Mouse (Mus musculus) forebrain, embryonic 16.5 days (tissue): Measurements from ENCODE around the gene Sec22b. TPM values are rescaled to one million over a fixed set of nuclear protein-coding genes. Genes with fewer than 3 reads are reported as not detected.

Source experiments
- ATAC-seq: fragments of 200-750 bp; cut with Nextera tagmentation; 2 replicates; pipeline ENCODE4 v1.8.0; 2017; ENCODE audit warnings: mild to moderate bottlenecking, moderate library complexity
- H3K27ac ChIP-seq: fragments of 300-500 bp; sonication (generic); 2 replicates; pipeline ENCODE4 v1.5.1; 2014; ENCODE audit warnings: low read length, control low read depth
- H3K27me3 ChIP-seq: fragments of 300-500 bp; sonication (generic); replicated peaks from 2 replicates; pipeline ENCODE4 v1.6.1; 2014; ENCODE audit warnings: low read length; ENCODE audit not compliant: control insufficient read depth, insufficient read depth
- H3K36me3 ChIP-seq: fragments of 300-500 bp; sonication (generic); 2 replicates; pipeline ENCODE4 v1.6.1; 2014; ENCODE audit not compliant: control insufficient read depth, insufficient read depth
- H3K4me1 ChIP-seq: fragments of 300-500 bp; sonication (generic); replicated peaks from 2 replicates; pipeline ENCODE4 v1.6.1; 2014; ENCODE audit warnings: low read length; ENCODE audit not compliant: control insufficient read depth, insufficient read depth
- H3K4me2 ChIP-seq: fragments of 300-500 bp; sonication (generic); 2 replicates; pipeline ENCODE4 v1.6.1; 2014; ENCODE audit warnings: mild to moderate bottlenecking, low read length, control low read depth
- H3K4me3 ChIP-seq: fragments of 300-500 bp; sonication (generic); replicated peaks from 2 replicates; pipeline ENCODE4 v1.5.1; 2014; ENCODE audit warnings: mild to moderate bottlenecking, low read length, control low read depth
- H3K9ac ChIP-seq: fragments of 300-500 bp; sonication (generic); replicated peaks from 2 replicates; pipeline ENCODE4 v1.6.1; 2014; ENCODE audit warnings: low read depth, low read length, control low read depth
- H3K9me3 ChIP-seq: fragments of 300-500 bp; sonication (generic); 2 replicates; pipeline ENCODE4 v1.6.1; 2016; ENCODE audit warnings: low read length; ENCODE audit not compliant: control insufficient read depth
- WGBS: fragments of 180-500 bp; shearing (Covaris S2); extraction: QIAGEN DNeasy Blood & Tissue Kit; methylation state at CpG from one replicate; pipeline ENCODE4 v1.1.7; 2014; 5-methylcytosine and 5-hydroxymethylcytosine counted together
- polyA plus RNA-seq: library from polyadenylated mRNA; unstranded; fragments of >200 nt; fragmentation: Nextera tagmentation; extraction: Ambion mirVana; gene quantifications from 2 replicates; pipeline ENCODE4 v1.2.1, GENCODE M21; 2015

Gene Sec22b
- polyA plus RNA-seq, 1 experiment from 2014 or later = 108 TPM

- no peaks in the 10 kb centered on the region for H3K36me3 ChIP-seq
- no peak overlapping the region for H3K27ac ChIP-seq
- H3K9ac ChIP-seq = no peak overlapping the region
- 51% methylated on average over 5 of the region's 5 CpGs for WGBS
- no peaks in the 10 kb centered on the region for H3K27me3 ChIP-seq
- H3K9me3 ChIP-seq = no peaks in the 10 kb centered on the region
- H3K4me3 ChIP-seq = no peak overlapping the region
- no peak overlapping the region for H3K4me2 ChIP-seq
- H3K4me1 ChIP-seq = peaks cover 11% of the 10 kb centered on the region
- no peak for ATAC-seq
These were observed 32.3 kb upstream of the Sec22b start for GRCm38 (mm10) chr3:97868733-97869132.

- Histone ChIP-seq H3K4me3 (no peak overlapping the region), H3K4me2 (no peak overlapping the region), H3K27me3 (no peaks in the 10 kb centered on the region), H3K9me3 (no peaks in the 10 kb centered on the region), H3K36me3 (no peaks in the 10 kb centered on the region), H3K9ac (no peak overlapping the region), H3K4me1 (peaks cover 11% of the 10 kb centered on the region), H3K27ac (no peak overlapping the region)
- WGBS = 80% methylated on average over 4 of the region's 4 CpGs
- ATAC-seq = no peak
These were observed 31.3 kb upstream of the Sec22b start for GRCm38 (mm10) chr3:97869730-97870129.

- no peak overlapping the region for H3K4me2 ChIP-seq
- H3K27ac ChIP-seq = no peak overlapping the region
- H3K4me1 ChIP-seq = no peaks in the 10 kb centered on the region
- ATAC-seq = no peak
- no peak overlapping the region for H3K9ac ChIP-seq
- no peaks in the 10 kb centered on the region for H3K36me3 ChIP-seq
- no peaks in the 10 kb centered on the region for H3K27me3 ChIP-seq
- no peaks in the 10 kb centered on the region for H3K9me3 ChIP-seq
- no peak overlapping the region for H3K4me3 ChIP-seq
- 18% methylated on average over 5 of the region's 5 CpGs for WGBS
These were observed 26.2 kb upstream of the Sec22b start for GRCm38 (mm10) chr3:97874777-97875176.

GRCm38 (mm10) chr3:97876259-97876658 is 24.7 kb upstream of the Sec22b start:
- H3K4me1 ChIP-seq = no peaks in the 10 kb centered on the region
- WGBS = 37% methylated on average over 8 of the region's 8 CpGs
- no peak overlapping the region for H3K27ac ChIP-seq
- H3K9me3 ChIP-seq = no peaks in the 10 kb centered on the region
- peak; percentile 80 for ATAC-seq
- H3K4me3 ChIP-seq = no peak overlapping the region
- H3K9ac ChIP-seq = no peak overlapping the region
- H3K4me2 ChIP-seq = no peak overlapping the region
- H3K36me3 ChIP-seq = no peaks in the 10 kb centered on the region
- no peaks in the 10 kb centered on the region for H3K27me3 ChIP-seq

- no peaks in the 10 kb centered on the region for H3K36me3 ChIP-seq
These were observed 21.8 kb upstream of the Sec22b start for GRCm38 (mm10) chr3:97879222-97879621.

GRCm38 (mm10) chr3:97881576-97881975 is 19.4 kb upstream of the Sec22b start:
- no peaks in the 10 kb centered on the region for H3K36me3 ChIP-seq
- 94% methylated on average over 5 of the region's 5 CpGs for WGBS
- no peaks in the 10 kb centered on the region for H3K27me3 ChIP-seq
- no peak overlapping the region for H3K4me2 ChIP-seq
- no peak overlapping the region for H3K4me3 ChIP-seq
- ATAC-seq = no peak
- no peak overlapping the region for H3K27ac ChIP-seq
- no peaks in the 10 kb centered on the region for H3K9me3 ChIP-seq
- H3K9ac ChIP-seq = no peak overlapping the region
- no peaks in the 10 kb centered on the region for H3K4me1 ChIP-seq

More at GRCm38 (mm10) chr3:97879222-97879621, 21.8 kb upstream of the Sec22b start:
- Histone ChIP-seq H3K9me3 (no peaks in the 10 kb centered on the region), H3K9ac (no peak overlapping the region), H3K27ac (no peak overlapping the region), H3K27me3 (no peaks in the 10 kb centered on the region), H3K4me2 (no peak overlapping the region), H3K4me1 (no peaks in the 10 kb centered on the region), H3K4me3 (no peak overlapping the region)
- 17% methylated on average over 5 of the region's 5 CpGs for WGBS
- no peak for ATAC-seq

- Histone ChIP-seq H3K4me2 (peak overlapping the region; percentile 68), H3K9me3 (no peaks in the 10 kb centered on the region), H3K4me3 (peak overlapping the region; percentile 57), H3K27ac (0 out of 2 replicates have a peak overlapping the region, but pooled peaks have one; percentile 34), H3K27me3 (peaks cover 4% of the 10 kb centered on the region), H3K4me1 (peaks cover 3% of the 10 kb centered on the region), H3K36me3 (no peaks in the 10 kb centered on the region), H3K9ac (peak overlapping the region; percentile 67)
- peak; percentile 27 for ATAC-seq
- WGBS = 46% methylated on average over 5 of the region's 5 CpGs
These were observed 13.2 kb upstream of the Sec22b start for GRCm38 (mm10) chr3:97887785-97888167.

GRCm38 (mm10) chr3:97888168-97888901 is 12.7 kb upstream of the Sec22b start, which contains the start of gene Pde4dip:
Gene Pde4dip (minus strand): TSS chr3:97888707.
- Histone ChIP-seq H3K4me1 (peaks cover 3% of the 10 kb centered on the region), H3K27me3 (peaks cover 4% of the 10 kb centered on the region), H3K4me2 (peak within 1 kb of the TSS; percentile 68), H3K27ac (peak within 1 kb of the TSS; percentile 73), H3K9ac (peak within 1 kb of the TSS; percentile 67), H3K36me3 (no peaks in the 10 kb centered on the region), H3K4me3 (peak within 1 kb of the TSS; percentile 57), H3K9me3 (no peaks in the 10 kb centered on the region)
- WGBS = under 1% methylated on average over 42 of the region's 44 CpGs
- ATAC-seq = peak; percentile 78

- Histone ChIP-seq H3K4me3 (no peak overlapping the region), H3K9ac (no peak overlapping the region), H3K4me1 (peaks cover 3% of the 10 kb centered on the region), H3K9me3 (no peaks in the 10 kb centered on the region), H3K27me3 (peaks cover 4% of the 10 kb centered on the region), H3K27ac (no peak overlapping the region), H3K36me3 (no peaks in the 10 kb centered on the region), H3K4me2 (no peak overlapping the region)
- WGBS = 81% methylated on average over 6 of the region's 6 CpGs
- ATAC-seq = no peak
These were observed 10.8 kb upstream of the Sec22b start for GRCm38 (mm10) chr3:97890205-97890604.
